Mouse (Mus musculus): ENCODE measurements around the gene Gm20835. TPM values are rescaled to one million over a fixed set of nuclear protein-coding genes. Genes with fewer than 3 reads are reported as not detected.
"Not testable (repeated sequence)": the region's sequence is repeated elsewhere in the genome, so short reads cannot be mapped to it uniquely, and the experiment has no call there.

Gene Gm20835
- not detected in 2 replicates for total RNA-seq (2014; fragmentation: Nextera tagmentation)
- not detected in 2 replicates for total RNA-seq (2017)

DNA sequence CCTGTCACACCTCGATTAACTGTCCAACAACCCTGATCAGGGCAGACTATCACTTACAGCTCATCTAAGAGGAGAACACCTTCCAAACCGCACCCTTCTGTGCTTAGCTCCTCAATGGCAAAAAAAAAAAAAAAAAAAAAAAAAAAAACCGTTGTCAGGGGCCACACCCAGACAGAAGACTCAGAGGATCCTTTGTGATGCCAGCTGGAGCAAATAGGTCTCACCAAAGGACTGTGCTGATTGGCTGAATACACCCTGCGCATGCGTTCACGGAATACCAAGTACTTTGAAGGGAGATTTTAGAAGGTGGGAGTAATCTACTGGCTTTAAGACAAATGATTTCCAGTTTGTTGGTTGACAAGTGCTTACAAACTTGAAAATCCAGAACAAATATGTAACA lies at the start of gene Gm20835:
Gene Gm20835 (minus strand): TSS at position 101 of the 400 bp plus-strand sequence.
- ATAC-seq (replicated peaks; ENCODE audit: low FRiP score, low TSS enrichment, poor library complexity, severe bottlenecking), result not testable (repeated sequence)

Measured in megakaryocyte-erythroid progenitor cell, adult 5-6 weeks (primary cell).